Comparison of ENCODE assay signal across 17 mouse cellular contexts in genomic region chr13:12033914-12034313, GRCm38 (mm10).
A peak's percentile ranks its signal among the peaks of the same experiment; 100 is the strongest.
DNase-seq lines count a peak whose midpoint lies in the region; ATAC-seq and TF ChIP-seq lines count a peak whose summit lies in the region.
"Had no signal": no experiment of that assay in that cellular context is flagged by ENCODE, and none has a peak within 500 bp of the region (broad histone marks: within the 10 kb centered on the region; RNA-seq: fewer than 3 reads in every experiment).

No protein-coding gene starts in this region.

- peaks cover 78% of the 10 kb centered on the region for H3K4me1 ChIP-seq in heart, embryonic 10.5 days
- H3K4me1 ChIP-seq in liver, postnatal 0 days (ENCODE audit: insufficient read depth) = no peaks in the 10 kb centered on the region
- H3K4me1 ChIP-seq in liver, embryonic 11.5 days (replicated peaks; ENCODE audit: control insufficient read depth, insufficient read depth, low read length) = no peaks in the 10 kb centered on the region
- peaks cover 2% of the 10 kb centered on the region; the same call in 1 of the 2 replicates for H3K4me1 ChIP-seq in spleen, adult 2 months (ENCODE audit: control insufficient read depth, insufficient read depth, insufficient read length)
- no peaks in the 10 kb centered on the region for H3K4me1 ChIP-seq in stomach, postnatal 0 days (replicated peaks; ENCODE audit: control insufficient read depth, insufficient read depth)
- H3K4me1 ChIP-seq: embryonic facial prominence, embryonic 15.5 days; forebrain, embryonic 12.5 days; limb, embryonic 10.5 days; midbrain, embryonic 13.5 days had no signal

- TF ChIP-seq CTCF in liver, postnatal 0 days (IDR thresholded peaks at IDR 0.05; ENCODE audit: low read depth) = no peak
- no peak for TF ChIP-seq CTCF in spleen, adult 2 months (IDR thresholded peaks at IDR 0.05; ENCODE audit: extremely low read depth, insufficient read depth, insufficient read length, insufficient replicate concordance)
- TF ChIP-seq CTCF in stomach, postnatal 0 days (IDR thresholded peaks at IDR 0.05; ENCODE audit: low read depth) = no peak

- H3K4me2 ChIP-seq in liver, postnatal 0 days (ENCODE audit: low read depth, low read length) = no peak overlapping the region
- H3K4me2 ChIP-seq in liver, embryonic 11.5 days = no peak overlapping the region
- H3K4me2 ChIP-seq in stomach, postnatal 0 days (replicated peaks; ENCODE audit: low read depth) = no peak overlapping the region
- H3K4me2 ChIP-seq: embryonic facial prominence, embryonic 15.5 days; forebrain, embryonic 12.5 days; midbrain, embryonic 13.5 days had no signal

- DNase-seq in heart, embryonic 10.5 days (ENCODE audit: low spot score) = no peak
- no peak for DNase-seq in heart, adult 9 months (ENCODE audit: low spot score in 2 of 2)
- DNase-seq in liver, postnatal 0 days = peak; percentile 37
- no peak for DNase-seq in liver, embryonic 11.5 days (ENCODE audit: low spot score)
- peak; percentile 50 to 61 for DNase-seq in spleen, adult 2 months (ENCODE audit: low read depth in 1 of 2, low spot score in 2 of 2)
- DNase-seq in urinary bladder, adult 2 months (ENCODE audit: low spot score) = no peak
- DNase-seq in stomach, postnatal 0 days (ENCODE audit: low spot score) = no peak
- DNase-seq: adrenal gland, postnatal 14 days; kidney, adult 9 months; lung, postnatal 36 days had no signal

- WGBS in heart, embryonic 10.5 days = 56% methylated on average over 6 of the region's 6 CpGs
- WGBS in liver, postnatal 0 days (ENCODE audit: insufficient replicate concordance) = 29% methylated on average over 6 of the region's 6 CpGs
- 51% methylated on average over 6 of the region's 6 CpGs for WGBS in liver, embryonic 11.5 days
- 6% methylated on average over 6 of the region's 6 CpGs for WGBS in spleen, adult 2 months
- WGBS in stomach, postnatal 0 days = 70% methylated on average over 6 of the region's 6 CpGs

- no peaks in the 10 kb centered on the region for H3K9me3 ChIP-seq in heart, embryonic 10.5 days
- no peaks in the 10 kb centered on the region for H3K9me3 ChIP-seq in liver, postnatal 0 days (ENCODE audit: low read length)
- no peaks in the 10 kb centered on the region for H3K9me3 ChIP-seq in liver, embryonic 11.5 days (ENCODE audit: control insufficient read depth, low read length)
- no peaks in the 10 kb centered on the region for H3K9me3 ChIP-seq in stomach, postnatal 0 days (ENCODE audit: control insufficient read depth, low read length)
- H3K9me3 ChIP-seq: embryonic facial prominence, embryonic 15.5 days; forebrain, embryonic 12.5 days; limb, embryonic 10.5 days; midbrain, embryonic 13.5 days had no signal

- TF ChIP-seq POLR2A in spleen, adult 2 months (IDR thresholded peaks at IDR 0.05; ENCODE audit: low read depth, low read length) = no peak

- H3K4me3 ChIP-seq in heart, embryonic 10.5 days = peak overlapping the region; percentile 24; the same call in 1 of the 2 replicates
- H3K4me3 ChIP-seq in liver, postnatal 0 days (ENCODE audit: low read depth, low read length) = no peak overlapping the region
- no peak overlapping the region for H3K4me3 ChIP-seq in liver, embryonic 11.5 days (ENCODE audit: low read depth, low read length)
- H3K4me3 ChIP-seq in spleen, adult 2 months (ENCODE audit: extremely low read depth, insufficient read depth, insufficient read length) = no peak overlapping the region
- no peak overlapping the region for H3K4me3 ChIP-seq in stomach, postnatal 0 days (ENCODE audit: low read depth, low read length)
- H3K4me3 ChIP-seq: embryonic facial prominence, embryonic 15.5 days; forebrain, embryonic 12.5 days; limb, embryonic 10.5 days; midbrain, embryonic 13.5 days had no signal

- no peaks in the 10 kb centered on the region for H3K36me3 ChIP-seq in heart, embryonic 10.5 days
- H3K36me3 ChIP-seq in liver, postnatal 0 days (replicated peaks; ENCODE audit: insufficient read depth, low read length) = no peaks in the 10 kb centered on the region
- no peaks in the 10 kb centered on the region for H3K36me3 ChIP-seq in liver, embryonic 11.5 days (ENCODE audit: control insufficient read depth, insufficient read depth, low read length)
- H3K36me3 ChIP-seq in spleen, adult 2 months (ENCODE audit: control insufficient read depth, insufficient read depth, low read length) = no peaks in the 10 kb centered on the region
- no peaks in the 10 kb centered on the region for H3K36me3 ChIP-seq in stomach, postnatal 0 days (ENCODE audit: control insufficient read depth, insufficient read depth, low read length)
- H3K36me3 ChIP-seq: embryonic facial prominence, embryonic 15.5 days; forebrain, embryonic 12.5 days; limb, embryonic 10.5 days; midbrain, embryonic 13.5 days had no signal

- H3K27me3 ChIP-seq in heart, embryonic 10.5 days (ENCODE audit: insufficient read depth, poor library complexity, severe bottlenecking) = no peaks in the 10 kb centered on the region
- no peaks in the 10 kb centered on the region for H3K27me3 ChIP-seq in liver, postnatal 0 days (ENCODE audit: insufficient read depth, low read length)
- H3K27me3 ChIP-seq in liver, embryonic 11.5 days (replicated peaks; ENCODE audit: control insufficient read depth, insufficient read depth, low read length) = no peaks in the 10 kb centered on the region
- H3K27me3 ChIP-seq in spleen, adult 2 months (ENCODE audit: control insufficient read depth, insufficient read depth, low read length) = no peaks in the 10 kb centered on the region
- no peaks in the 10 kb centered on the region for H3K27me3 ChIP-seq in stomach, postnatal 0 days (ENCODE audit: control insufficient read depth, insufficient read depth, low read length)
- H3K27me3 ChIP-seq: embryonic facial prominence, embryonic 15.5 days; forebrain, embryonic 12.5 days; midbrain, embryonic 13.5 days had no signal

- no peak overlapping the region for H3K9ac ChIP-seq in liver, postnatal 0 days (replicated peaks)
- H3K9ac ChIP-seq in liver, embryonic 11.5 days (ENCODE audit: low read depth, low read length) = no peak overlapping the region
- H3K9ac ChIP-seq in stomach, postnatal 0 days (ENCODE audit: low read length) = no peak overlapping the region
- H3K9ac ChIP-seq: embryonic facial prominence, embryonic 15.5 days; forebrain, embryonic 12.5 days; liver, embryonic 14.5 days; midbrain, embryonic 13.5 days had no signal

- peak overlapping the region; percentile 83 for H3K27ac ChIP-seq in heart, embryonic 10.5 days
- H3K27ac ChIP-seq in liver, postnatal 0 days (ENCODE audit: low read depth) = no peak overlapping the region
- no peak overlapping the region for H3K27ac ChIP-seq in liver, embryonic 11.5 days (ENCODE audit: low read depth, low read length)
- H3K27ac ChIP-seq in spleen, adult 2 months (ENCODE audit: insufficient read depth, low read length) = no peak overlapping the region
- no peak overlapping the region for H3K27ac ChIP-seq in stomach, postnatal 0 days (replicated peaks)
- H3K27ac ChIP-seq: embryonic facial prominence, embryonic 15.5 days; forebrain, embryonic 12.5 days; limb, embryonic 10.5 days; liver, embryonic 14.5 days; midbrain, embryonic 13.5 days had no signal

- ATAC-seq in liver, postnatal 0 days = peak; percentile 49; the same call in 1 of the 2 replicates
- no peak for ATAC-seq in liver, embryonic 11.5 days (replicated peaks; ENCODE audit: low FRiP score)
- peak; percentile 92 for ATAC-seq in granulocyte monocyte progenitor cell, adult 5-6 weeks (replicated peaks; ENCODE audit: poor library complexity, severe bottlenecking)
- ATAC-seq in stomach, postnatal 0 days (ENCODE audit: low FRiP score, low TSS enrichment) = no peak
- ATAC-seq: inflammation-experienced regulatory T-cells, adult 6 months; midbrain, embryonic 13.5 days had no signal

- TF ChIP-seq EP300 in liver, postnatal 0 days (IDR thresholded peaks at IDR 0.05; ENCODE audit: low read depth) = no peak
- TF ChIP-seq EP300 in stomach, postnatal 0 days (optimal IDR thresholded peaks at IDR 0.05) = no peak

Comparison
In these comparisons a context has a peak if more than half of its experiments do, and no peak if none do; other contexts are left out.
1. DNase-seq: peak in liver, postnatal 0 days (single experiment) and spleen, adult 2 months (2 of 2); none in heart, embryonic 10.5 days (single experiment), heart, adult 9 months (0 of 2), liver, embryonic 11.5 days (single experiment), urinary bladder, adult 2 months (single experiment) and stomach, postnatal 0 days (single experiment).
2. ATAC-seq: peak in liver, postnatal 0 days (single experiment) and granulocyte monocyte progenitor cell, adult 5-6 weeks (single experiment); none in liver, embryonic 11.5 days (single experiment) and stomach, postnatal 0 days (single experiment).